Mouse (Mus musculus) neutrophil, adult 5-6 weeks (primary cell): Measurements from ENCODE around the gene Huwe1. TPM values are rescaled to one million over a fixed set of nuclear protein-coding genes. Genes with fewer than 3 reads are reported as not detected.

Source experiments
- ATAC-seq: fragments of 151-379, 151-347 bp; 2 replicates; pipeline ENCODE4 v1.8.0; 2017; ENCODE audit warnings: mild to moderate bottlenecking, moderate TSS enrichment; ENCODE audit not compliant: insufficient number of reproducible peaks, poor library complexity, low FRiP score, severe bottlenecking; ENCODE audit errors: extremely low read depth
- total RNA-seq: library from RNA; stranded (forward); fragments of 200-1000 nt; gene quantifications from 2 replicates; pipeline ENCODE4 v1.2.3, GENCODE M21; 2017

Huwe1 gene
- total RNA-seq, result 151 and 155 TPM in 2 replicates

GRCm38 (mm10) chrX:151800701-151801511, at the start of gene Huwe1:
Gene Huwe1 (plus strand): TSS chrX:151800807.
- ATAC-seq, result no peak

GRCm38 (mm10) chrX:151780348-151780747, 20.3 kb upstream of the Huwe1 start:
- ATAC-seq, result no peak

- no peak for ATAC-seq
Measured at GRCm38 (mm10) chrX:151782939-151783338, 17.7 kb upstream of the Huwe1 start.

- ATAC-seq, result no peak
Measured at GRCm38 (mm10) chrX:151792766-151793165, 7.8 kb upstream of the Huwe1 start.

GRCm38 (mm10) chrX:151797970-151798369, 2.6 kb upstream of the Huwe1 start:
- no peak for ATAC-seq

GRCm38 (mm10) chrX:151802328-151802955, 1.8 kb downstream of the Huwe1 start:
- no peak for ATAC-seq

- ATAC-seq, result peak; percentile 88
Measured at GRCm38 (mm10) chrX:151802956-151803776, 2.6 kb downstream of the Huwe1 start.

- ATAC-seq, result no peak
Measured at GRCm38 (mm10) chrX:151803777-151804101, 3.1 kb downstream of the Huwe1 start.

GRCm38 (mm10) chrX:151804388-151804787, 3.8 kb downstream of the Huwe1 start:
- no peak for ATAC-seq

- no peak for ATAC-seq
Measured at GRCm38 (mm10) chrX:151811481-151811880, 10.9 kb downstream of the Huwe1 start.

GRCm38 (mm10) chrX:151813656-151814055, 13.0 kb downstream of the Huwe1 start:
- no peak for ATAC-seq

GRCm38 (mm10) chrX:151817712-151818111, 17.1 kb downstream of the Huwe1 start:
- ATAC-seq, result no peak

GRCm38 (mm10) chrX:151828971-151829370, 28.4 kb downstream of the Huwe1 start:
- no peak for ATAC-seq

- no peak for ATAC-seq
Measured at GRCm38 (mm10) chrX:151831260-151831659, 30.7 kb downstream of the Huwe1 start.

GRCm38 (mm10) chrX:151832982-151833381, 32.4 kb downstream of the Huwe1 start:
- ATAC-seq, result no peak

GRCm38 (mm10) chrX:151859436-151859835, 58.8 kb downstream of the Huwe1 start:
- no peak for ATAC-seq

GRCm38 (mm10) chrX:151910692-151911091, 110.1 kb downstream of the Huwe1 start:
- no peak for ATAC-seq

GRCm38 (mm10) chrX:151912267-151912666, 111.7 kb downstream of the Huwe1 start:
- no peak for ATAC-seq

- ATAC-seq, result no peak
Measured at GRCm38 (mm10) chrX:151929390-151929789, 128.8 kb downstream of the Huwe1 start.

GRCm38 (mm10) chrX:151938852-151939251, 138.2 kb downstream of the Huwe1 start:
- ATAC-seq, result no peak
